Mouse (Mus musculus) spleen, adult 2 months (tissue): ENCODE measurements around the gene Car14. TPM values are rescaled to one million over a fixed set of nuclear protein-coding genes. Genes with fewer than 3 reads are reported as not detected.
"Not testable (repeated sequence)": the region's sequence is repeated elsewhere in the genome, so short reads cannot be mapped to it uniquely, and the experiment has no call there.

ENCODE experiments used
- DNase-seq, 2 experiments: peaks; one replicate each; pipeline versions ENCODE4 v3.0.0 to v3.0.0-alpha.2; 2012 to 2021; ENCODE audit warnings: low spot score in 2 of 2, low read depth in 1 of 2
- H3K27ac ChIP-seq: fragments of 200-500 bp; 2 replicates; pipeline ENCODE4 v1.5.1; 2012; ENCODE audit warnings: low read length, inconsistent platforms; ENCODE audit not compliant: insufficient read depth
- H3K27me3 ChIP-seq: fragments of 200-500 bp; 2 replicates; pipeline ENCODE4 v1.6.1; 2012; ENCODE audit warnings: mild to moderate bottlenecking, moderate library complexity, low read length, inconsistent platforms; ENCODE audit not compliant: control insufficient read depth, insufficient read depth
- H3K36me3 ChIP-seq: fragments of 200-500 bp; 2 replicates; pipeline ENCODE4 v1.6.1; 2012; ENCODE audit warnings: mild to moderate bottlenecking, low read length, inconsistent platforms; ENCODE audit not compliant: control insufficient read depth, insufficient read depth
- H3K4me1 ChIP-seq: fragments of 200-500 bp; 2 replicates; pipeline ENCODE4 v1.6.1; 2011; ENCODE audit warnings: inconsistent platforms; ENCODE audit not compliant: control insufficient read depth, insufficient read depth, insufficient read length
- H3K4me3 ChIP-seq: fragments of 200-500 bp; 2 replicates; pipeline ENCODE4 v1.5.1; 2011; ENCODE audit warnings: mild to moderate bottlenecking, inconsistent platforms; ENCODE audit not compliant: insufficient read depth, insufficient read length; ENCODE audit errors: extremely low read depth
- CTCF ChIP-seq: fragments of 200-500 bp; IDR thresholded peaks from 2 replicates; pipeline ENCODE4 v1.5.1; 2011; ENCODE audit warnings: mild to moderate bottlenecking, inconsistent platforms; ENCODE audit not compliant: insufficient read depth, insufficient read length, insufficient replicate concordance; ENCODE audit errors: extremely low read depth
- POLR2A ChIP-seq: fragments of 200-500 bp; IDR thresholded peaks from 2 replicates; pipeline ENCODE4 v1.6.1; 2011; ENCODE audit warnings: low read depth, low read length, inconsistent platforms
- WGBS: fragments of 180-500 bp; shearing (Covaris S2); methylation state at CpG from one replicate; pipeline ENCODE4 v1.1.7; 2018; 5-methylcytosine and 5-hydroxymethylcytosine counted together
- polyA plus RNA-seq: library from polyadenylated mRNA; depleted of rRNA; stranded (reverse); fragments of >200 nt; gene quantifications from 2 replicates; pipeline ENCODE4 v1.2.3, GENCODE M21; 2012; rRNA removed

The Car14 gene
- 0.50 TPM in 1 of 2 replicates, not detected in the other for polyA plus RNA-seq

GRCm38 (mm10) chr3:95904568-95904967, at the start of gene Car14:
TSS of gene Car14 (minus strand) at chr3:95904691.
- DNase-seq, result no peak
- Histone ChIP-seq H3K4me1 (peaks cover 7% of the 10 kb centered on the region; the same call in 1 of the 2 replicates), H3K27me3 (peaks cover 15% of the 10 kb centered on the region), H3K36me3 (no peaks in the 10 kb centered on the region), H3K27ac (no peak within 1 kb of the TSS), H3K4me3 (no peak within 1 kb of the TSS)
- TF ChIP-seq POLR2A (no peak), CTCF (no peak)
- WGBS, result 3% methylated on average over 15 of the region's 15 CpGs

- TF ChIP-seq CTCF (no peak), POLR2A (no peak)
- no peaks in the 10 kb centered on the region for H3K36me3 ChIP-seq
- no peak overlapping the region for H3K27ac ChIP-seq
- no peaks in the 10 kb centered on the region for H3K27me3 ChIP-seq
- DNase-seq, result no peak
- H3K4me3 ChIP-seq, result no peak overlapping the region
- H3K4me1 ChIP-seq, result no peaks in the 10 kb centered on the region; the same call in 1 of the 2 replicates
- 56% methylated on average over 3 of the region's 3 CpGs for WGBS
Measured at GRCm38 (mm10) chr3:95953522-95953921, 49.0 kb upstream of the Car14 start.

- H3K36me3 ChIP-seq, result no peaks in the 10 kb centered on the region
- TF ChIP-seq CTCF (no peak), POLR2A (no peak)
- no peak overlapping the region for H3K4me3 ChIP-seq
Measured at GRCm38 (mm10) chr3:95953023-95953422, 48.5 kb upstream of the Car14 start.

GRCm38 (mm10) chr3:95951566-95951965, 47.1 kb upstream of the Car14 start:
- Histone ChIP-seq H3K27ac (peak overlapping the region; percentile 98), H3K4me3 (peak overlapping the region; percentile 82)
- not testable (repeated sequence) for DNase-seq, H3K4me1 ChIP-seq, H3K36me3 ChIP-seq, H3K27me3 ChIP-seq
- WGBS, result 60% methylated on average over 12 of the region's 12 CpGs

More at GRCm38 (mm10) chr3:95953023-95953422, 48.5 kb upstream of the Car14 start:
- no peaks in the 10 kb centered on the region for H3K27me3 ChIP-seq
- no peak for DNase-seq
- H3K4me1 ChIP-seq, result no peaks in the 10 kb centered on the region; the same call in 1 of the 2 replicates
- H3K27ac ChIP-seq, result no peak overlapping the region

GRCm38 (mm10) chr3:95950763-95951551, 46.5 kb upstream of the Car14 start:
- WGBS, result under 1% methylated on average over 49 of the region's 49 CpGs
- H3K4me3 ChIP-seq, result peak overlapping the region; percentile 82
- TF ChIP-seq POLR2A (peak; percentile 77), CTCF (no peak)
- peak; percentile 85 to 89 for DNase-seq
- peaks cover 3% of the 10 kb centered on the region for H3K36me3 ChIP-seq
- H3K27ac ChIP-seq, result peak overlapping the region; percentile 98
- H3K27me3 ChIP-seq, result no peaks in the 10 kb centered on the region
- no peaks in the 10 kb centered on the region; the same call in 1 of the 2 replicates for H3K4me1 ChIP-seq

GRCm38 (mm10) chr3:95948325-95948724, 43.8 kb upstream of the Car14 start:
- TF ChIP-seq POLR2A, result no peak
- TF ChIP-seq CTCF, result no peak
- H3K4me3 ChIP-seq, result no peak overlapping the region
- no peaks in the 10 kb centered on the region for H3K4me1 ChIP-seq
- no peak for DNase-seq
- H3K27ac ChIP-seq, result no peak overlapping the region
- WGBS, result 90% methylated on average over 5 of the region's 5 CpGs
- peaks cover 19% of the 10 kb centered on the region for H3K36me3 ChIP-seq
- no peaks in the 10 kb centered on the region for H3K27me3 ChIP-seq

- H3K27me3 ChIP-seq, result no peaks in the 10 kb centered on the region
- 96% methylated on average over 14 of the region's 14 CpGs for WGBS
- DNase-seq, result no peak
- no peaks in the 10 kb centered on the region for H3K4me1 ChIP-seq
- no peak overlapping the region for H3K27ac ChIP-seq
- TF ChIP-seq CTCF (no peak), POLR2A (no peak)
- H3K4me3 ChIP-seq, result no peak overlapping the region
- peaks cover 24% of the 10 kb centered on the region for H3K36me3 ChIP-seq
Measured at GRCm38 (mm10) chr3:95945731-95946240, 41.3 kb upstream of the Car14 start.
